Mouse (Mus musculus) testis, adult 2 months (tissue): ENCODE measurements around the gene Pik3r1.

Source experiments
- CTCF ChIP-seq: fragments of 200-500 bp; IDR thresholded peaks from 2 replicates; pipeline ENCODE4 v1.5.1; 2012; ENCODE audit warnings: low read depth, mild to moderate bottlenecking, inconsistent platforms, low read length, moderate library complexity; ENCODE audit not compliant: control insufficient read depth, insufficient read depth, insufficient replicate concordance
- POLR2A ChIP-seq: fragments of 200-500 bp; IDR thresholded peaks from 2 replicates; pipeline ENCODE4 v1.6.1; 2012; ENCODE audit warnings: low read depth, mild to moderate bottlenecking, inconsistent platforms, low read length, moderate library complexity; ENCODE audit not compliant: control insufficient read depth

GRCm38 (mm10) chr13:101652131-101652530, 115.9 kb downstream of the Pik3r1 start:
- TF ChIP-seq POLR2A (no peak), CTCF (no peak)
